Mouse (Mus musculus) ES-E14 (cell line): ENCODE results near the gene Lin37. TPM values are rescaled to one million over a fixed set of nuclear protein-coding genes. Genes with fewer than 3 reads are reported as not detected.

Experiments
- DNase-seq: peaks from one replicate; pipeline ENCODE4 v3.0.0-alpha.2; 2013; ENCODE audit warnings: low read depth, low spot score
- H3K27ac ChIP-seq: 2 replicates; pipeline ENCODE4 v1.5.1; 2012; ENCODE audit warnings: low read depth, mild to moderate bottlenecking, low read length, moderate library complexity, mixed read lengths; ENCODE audit not compliant: poor library complexity, insufficient read depth, severe bottlenecking
- H3K36me3 ChIP-seq: 2 replicates; pipeline ENCODE4 v1.6.1; 2012; ENCODE audit warnings: mild to moderate bottlenecking, low read length, moderate library complexity, mixed read lengths; ENCODE audit not compliant: control insufficient read depth, poor library complexity, insufficient read depth, severe bottlenecking
- H3K4me1 ChIP-seq, 2 experiments: fragments of 150-350 bp in 1 of 2; sonication (generic) in 1 of 2; 2 replicates each; pipeline ENCODE4 v1.6.1; 2012; ENCODE audit warnings: low read length in 2 of 2, mild to moderate bottlenecking in 1 of 2, mixed read lengths in 1 of 2; ENCODE audit not compliant: control insufficient read depth in 2 of 2, insufficient read depth in 2 of 2, poor library complexity in 1 of 2
- H3K4me3 ChIP-seq, 2 experiments: fragments of 150-350 bp in 1 of 2; sonication (generic) in 1 of 2; 2 replicates each; pipeline ENCODE4 v1.5.1; 2012; ENCODE audit warnings: low read length in 2 of 2, low read depth in 1 of 2, mild to moderate bottlenecking in 1 of 2, mixed read lengths in 1 of 2; ENCODE audit not compliant: insufficient read depth in 1 of 2, poor library complexity in 1 of 2, severe bottlenecking in 1 of 2
- H3K9ac ChIP-seq: 2 replicates; pipeline ENCODE4 v1.6.1; 2012; ENCODE audit warnings: low read depth, mild to moderate bottlenecking, low read length, mixed read lengths; ENCODE audit not compliant: poor library complexity, insufficient read depth, severe bottlenecking
- H3K9me3 ChIP-seq: fragments of 150-350 bp; sonication (generic); 2 replicates; pipeline ENCODE4 v1.6.1; 2012; ENCODE audit warnings: low read depth, mild to moderate bottlenecking, low read length; ENCODE audit not compliant: control insufficient read depth, insufficient read depth
- CHD2 ChIP-seq: IDR thresholded peaks from 2 replicates; pipeline ENCODE4 v1.6.1; 2014; ENCODE audit warnings: mild to moderate bottlenecking, low read depth, low read length, inconsistent platforms
- HCFC1 ChIP-seq: IDR thresholded peaks from 2 replicates; pipeline ENCODE4 v1.6.1; 2012; ENCODE audit warnings: low read length, inconsistent platforms, borderline replicate concordance; ENCODE audit not compliant: insufficient read depth
- MAFK ChIP-seq: IDR thresholded peaks from 2 replicates; pipeline ENCODE4 v1.6.1; 2014; ENCODE audit warnings: mild to moderate bottlenecking, low read depth, low read length, inconsistent platforms; ENCODE audit not compliant: insufficient read depth
- ZC3H11A ChIP-seq: IDR thresholded peaks from 2 replicates; pipeline ENCODE4 v1.6.1; 2012; ENCODE audit warnings: low read depth, mild to moderate bottlenecking, inconsistent platforms, low read length, borderline replicate concordance
- ZNF384 ChIP-seq: IDR thresholded peaks from 2 replicates; pipeline ENCODE4 v1.6.1; 2012; ENCODE audit warnings: low read depth, low read length, inconsistent platforms
- in situ Hi-C, 2 experiments: fragments of 600-800 bp; cut with MboI; formaldehyde crosslinking; loops; one replicate each; pipeline ENCODE4 v1.15.1; 2025; ENCODE audit warnings: low sequenced_read_pairs in 2 of 2, inconsistent platforms in 1 of 2; ENCODE audit not compliant: unreplicated experiment in 2 of 2
- total RNA-seq: library from RNA; depleted of rRNA; stranded (reverse); fragments of 300-350 nt; gene quantifications from 2 replicates; pipeline ENCODE4 v1.2.3, GENCODE M21; 2012

Gene Lin37
- total RNA-seq, 1 experiment = 12.4 TPM

DNA sequence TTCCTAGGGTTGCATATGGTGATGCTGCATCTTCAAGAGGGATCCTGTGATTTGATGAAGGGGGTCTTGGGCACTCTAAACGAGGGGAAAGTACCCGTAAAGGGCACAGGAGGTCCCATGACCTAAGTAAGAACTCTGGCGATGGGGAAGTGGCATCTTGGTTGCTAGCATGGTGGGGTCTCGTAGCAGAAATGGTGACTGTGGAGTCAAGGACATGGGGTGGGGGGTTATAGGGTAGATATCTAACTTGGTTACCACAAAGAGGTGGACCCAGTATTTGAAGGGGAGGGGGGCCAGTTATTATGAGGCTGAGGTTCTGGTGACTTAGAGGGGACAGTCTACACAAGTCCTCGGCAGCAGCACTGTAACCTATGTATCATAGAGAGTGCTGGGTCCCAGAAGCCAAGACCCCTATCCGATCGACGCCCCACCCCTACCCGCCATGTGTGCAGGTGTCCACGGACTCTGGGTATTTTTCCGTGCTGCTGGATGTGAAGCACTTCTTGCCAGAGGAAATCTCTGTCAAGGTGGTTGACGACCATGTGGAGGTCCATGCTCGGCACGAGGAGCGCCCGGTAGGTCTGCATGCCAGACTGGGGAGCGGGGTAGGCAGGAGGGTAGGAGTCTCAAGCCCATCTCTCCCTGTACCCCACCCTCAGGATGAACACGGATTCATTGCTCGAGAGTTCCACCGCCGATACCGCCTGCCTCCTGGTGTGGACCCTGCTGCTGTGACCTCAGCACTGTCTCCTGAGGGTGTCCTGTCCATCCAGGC lies 5.6 kb downstream of the Lin37 start:
- DNase-seq = no peak
- peak overlapping the region in 1 of 2 experiments; percentile 41; a peak in 2 of 4 replicates for H3K4me3 ChIP-seq
- no peak overlapping the region for H3K27ac ChIP-seq

DNA sequence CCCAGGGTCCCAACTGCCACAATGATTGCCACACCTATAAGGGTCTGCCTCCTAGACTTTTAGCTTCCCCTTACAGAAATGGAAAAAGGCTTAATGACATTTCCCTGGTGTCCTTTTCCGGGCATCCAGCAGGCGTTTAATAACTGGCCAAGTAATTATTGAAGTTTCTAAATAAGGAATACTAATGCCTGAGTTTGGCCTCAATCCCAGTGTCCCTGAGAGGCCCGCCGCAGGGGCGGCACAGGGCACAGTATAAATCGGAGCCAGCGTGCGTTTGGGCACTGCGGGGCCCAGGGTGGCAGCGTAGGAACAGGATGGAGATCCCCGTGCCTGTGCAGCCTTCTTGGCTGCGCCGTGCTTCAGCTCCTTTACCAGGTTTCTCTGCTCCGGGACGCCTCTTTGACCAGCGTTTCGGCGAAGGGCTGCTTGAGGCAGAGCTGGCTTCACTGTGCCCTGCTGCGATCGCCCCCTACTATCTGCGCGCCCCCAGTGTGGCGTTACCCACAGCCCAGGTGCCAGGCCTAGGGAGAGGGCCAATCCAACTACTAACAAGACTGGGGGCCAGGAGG lies 6.5 kb downstream of the Lin37 start:
- Histone ChIP-seq H3K36me3 (peaks cover 18% of the 10 kb centered on the region), H3K9me3 (no peaks in the 10 kb centered on the region), H3K4me1 (peaks cover 0 to 11% of the 10 kb centered on the region in 2 experiments; a peak in 2 of 4 replicates), H3K27ac (no peak overlapping the region), H3K9ac (peak overlapping the region; percentile 83), H3K4me3 (peak overlapping the region; percentile 79 to 95)
- DNase-seq = no peak
- in situ Hi-C loops = no loop called here
- no peak for TF ChIP-seq CHD2
- no peak for TF ChIP-seq ZNF384
- TF ChIP-seq ZC3H11A = no peak
- TF ChIP-seq MAFK = no peak

More for the DNA sequence above, 5.6 kb downstream of the Lin37 start:
- H3K9ac ChIP-seq = no peak overlapping the region
- no peaks in the 10 kb centered on the region for H3K9me3 ChIP-seq
- no peak for TF ChIP-seq MAFK
- TF ChIP-seq CHD2 = no peak
- no peak for TF ChIP-seq ZNF384
- TF ChIP-seq HCFC1 = no peak
- TF ChIP-seq ZC3H11A = no peak
- peaks cover 0 to 15% of the 10 kb centered on the region in 2 experiments; a peak in 2 of 4 replicates for H3K4me1 ChIP-seq
- H3K36me3 ChIP-seq = peaks cover 18% of the 10 kb centered on the region
- in situ Hi-C loops = no loop called here

DNA sequence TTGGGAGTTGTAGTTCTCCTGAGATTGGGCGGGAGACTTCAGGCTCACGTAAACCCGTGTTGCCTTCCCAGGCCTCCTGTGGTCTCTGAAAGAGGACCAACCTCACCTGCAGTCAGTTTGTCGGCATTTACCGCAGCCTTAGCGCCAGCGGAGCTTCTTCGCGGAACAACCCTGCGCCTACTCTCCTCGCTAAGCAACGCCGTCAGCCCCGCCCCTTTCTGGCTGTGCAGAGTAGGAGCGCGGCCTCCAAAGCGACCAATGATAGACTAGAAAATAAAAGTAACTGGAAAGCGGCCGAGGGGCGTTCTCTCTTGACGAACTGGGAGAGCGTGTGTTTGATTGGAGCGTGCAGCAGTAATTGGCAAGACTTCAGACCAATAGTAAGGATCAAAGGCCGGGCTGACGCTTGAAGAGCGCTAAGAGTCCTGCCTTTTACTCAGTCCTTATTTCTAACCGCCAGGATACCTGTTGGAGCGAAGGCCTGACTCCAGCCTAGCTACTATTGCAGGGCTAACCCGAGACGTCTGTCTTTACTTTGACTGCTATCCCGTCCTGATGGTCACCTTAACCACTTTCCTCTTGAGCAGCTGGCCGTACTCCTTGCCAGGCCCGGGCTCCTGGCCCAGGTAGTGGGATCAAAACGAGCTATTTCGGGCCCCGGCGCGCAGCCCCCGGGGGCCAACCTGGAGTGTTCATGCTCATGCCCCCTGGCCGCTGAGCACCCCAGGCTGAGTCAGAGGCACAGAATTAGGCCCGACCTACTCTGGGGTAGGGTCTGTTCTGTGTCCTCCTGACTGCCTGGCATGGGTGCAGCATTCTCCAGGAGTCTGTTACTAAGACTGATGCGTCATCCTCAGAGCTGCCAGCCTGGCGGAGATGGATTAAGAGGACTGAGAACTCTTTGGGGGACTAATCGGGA lies 7.3 kb downstream of the Lin37 start, which contains the start of the genes Hspb6 and Proser3:
TSS of gene Hspb6 (plus strand) at position 77 of the 919 bp plus-strand sequence.
TSS of gene Proser3 (minus strand) at position 198 of the 919 bp plus-strand sequence.
- peak; percentile 99 for DNase-seq
- Histone ChIP-seq H3K9me3 (no peaks in the 10 kb centered on the region), H3K4me1 (peaks cover 0 to 8% of the 10 kb centered on the region in 2 experiments; a peak in 2 of 4 replicates), H3K36me3 (peaks cover 18% of the 10 kb centered on the region), H3K27ac (peak within 1 kb of the TSS; percentile 95), H3K4me3 (peak within 1 kb of the TSS; percentile 89 to 95), H3K9ac (peak within 1 kb of the TSS; percentile 85)
- in situ Hi-C loops = no loop called here
- TF ChIP-seq MAFK = no peak
- no peak for TF ChIP-seq ZC3H11A
- TF ChIP-seq HCFC1 = peak; percentile 70; the same call in 1 of the 2 replicates
- TF ChIP-seq ZNF384 = no peak
- peak; percentile 86 for TF ChIP-seq CHD2

DNA sequence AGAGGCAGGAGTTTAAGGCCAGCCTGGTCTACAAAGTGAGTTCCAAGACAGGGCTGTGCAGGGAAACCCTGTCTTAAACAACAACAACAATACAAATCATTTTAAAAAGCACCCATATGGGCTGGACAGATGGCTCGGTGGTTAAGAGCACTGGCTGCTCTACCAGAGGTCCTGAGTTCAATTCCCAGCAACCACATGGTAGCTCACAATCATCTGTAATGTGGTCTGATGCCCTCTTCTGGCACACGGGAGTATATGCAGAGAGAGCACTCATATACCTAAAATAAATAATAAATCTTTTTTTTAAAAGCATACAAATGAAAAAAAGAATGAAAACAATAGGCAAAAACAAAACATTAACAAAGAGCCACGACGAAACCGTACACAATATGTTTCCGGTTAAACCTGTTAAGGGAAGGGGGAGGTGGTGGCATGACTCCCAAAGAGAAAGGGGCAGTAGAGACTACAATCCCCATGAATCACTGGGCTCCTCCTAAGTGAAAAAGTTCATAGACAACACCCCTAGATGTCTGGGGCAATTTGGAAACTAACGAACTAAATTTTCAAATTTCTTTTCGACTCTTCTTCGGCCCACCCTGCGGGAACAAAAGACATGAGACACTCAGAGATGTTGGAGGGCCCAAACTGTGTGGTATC lies 8.1 kb downstream of the Lin37 start:
- peak; percentile 69 for DNase-seq
- TF ChIP-seq ZNF384 = no peak
- no peak for TF ChIP-seq CHD2
- no peak for TF ChIP-seq ZC3H11A
- TF ChIP-seq MAFK = no peak
- peak; percentile 94 for TF ChIP-seq HCFC1
- H3K36me3 ChIP-seq = peaks cover 13% of the 10 kb centered on the region
- peaks cover 0 to 8% of the 10 kb centered on the region in 2 experiments; a peak in 2 of 4 replicates for H3K4me1 ChIP-seq
- peak overlapping the region; percentile 85 for H3K9ac ChIP-seq
- in situ Hi-C loops = no loop called here
- H3K4me3 ChIP-seq = peak overlapping the region; percentile 89 to 95
- no peaks in the 10 kb centered on the region for H3K9me3 ChIP-seq
- peak overlapping the region; percentile 95 for H3K27ac ChIP-seq
